Mouse (Mus musculus) thymus, adult 2 months (tissue): Measurements from ENCODE around the gene Gpr155.

Experiments
- CTCF ChIP-seq: fragments of 200-500 bp; IDR thresholded peaks from 2 replicates; pipeline ENCODE4 v1.5.1; 2012; ENCODE audit warnings: mild to moderate bottlenecking, control low read depth, low read length, moderate library complexity, borderline replicate concordance; ENCODE audit not compliant: control insufficient read depth, poor library complexity, insufficient read depth; ENCODE audit errors: extremely low read depth
- POLR2A ChIP-seq: fragments of 200-500 bp; IDR thresholded peaks from 2 replicates; pipeline ENCODE4 v1.6.1; 2012; ENCODE audit warnings: mild to moderate bottlenecking, low read length, control low read depth, moderate library complexity; ENCODE audit not compliant: control insufficient read depth, poor library complexity, insufficient read depth; ENCODE audit errors: extremely low read depth

- TF ChIP-seq POLR2A = no peak
- TF ChIP-seq CTCF = no peak
Measured at GRCm38 (mm10) chr2:73419730-73420129, 33.4 kb upstream of the Gpr155 start.
